Comparison of ENCODE assay signal across 28 mouse cellular contexts in genomic region chr6:124816611-124817010, GRCm38 (mm10). TPM values are rescaled to one million over a fixed set of nuclear protein-coding genes. Genes with fewer than 3 reads are reported as not detected.
"Had no signal": no experiment of that assay in that cellular context is flagged by ENCODE, and none has a peak within 500 bp of the region (broad histone marks: within the 10 kb centered on the region; RNA-seq: fewer than 3 reads in every experiment).

No protein-coding gene starts in this region.

- H3K9ac ChIP-seq: heart, embryonic 13.5 days; heart, embryonic 15.5 days; hindbrain, embryonic 12.5 days; hindbrain, embryonic 14.5 days; intestine, embryonic 15.5 days; limb, embryonic 12.5 days; liver, embryonic 13.5 days had no signal

- H3K9me3 ChIP-seq: heart, embryonic 13.5 days; heart, embryonic 15.5 days; hindbrain, embryonic 10.5 days; hindbrain, embryonic 12.5 days; intestine, embryonic 15.5 days; limb, embryonic 10.5 days; limb, embryonic 12.5 days; liver, embryonic 13.5 days had no signal

- H3K4me3 ChIP-seq: heart, adult 2 months; heart, embryonic 13.5 days; heart, embryonic 15.5 days; hindbrain, embryonic 10.5 days; hindbrain, embryonic 12.5 days; intestine, embryonic 15.5 days; layer of hippocampus, adult 2 months; left cerebral cortex, adult 2 months; limb, embryonic 10.5 days; limb, embryonic 12.5 days; liver, embryonic 13.5 days had no signal

- H3K27ac ChIP-seq: heart, adult 2 months; heart, embryonic 13.5 days; heart, embryonic 15.5 days; hindbrain, embryonic 10.5 days; hindbrain, embryonic 12.5 days; hindbrain, embryonic 14.5 days; intestine, embryonic 15.5 days; layer of hippocampus, adult 2 months; left cerebral cortex, adult 2 months; limb, embryonic 10.5 days; limb, embryonic 12.5 days had no signal

- H3K4me2 ChIP-seq: heart, embryonic 11.5 days; heart, embryonic 13.5 days; heart, embryonic 15.5 days; hindbrain, embryonic 12.5 days; hindbrain, embryonic 14.5 days; intestine, embryonic 15.5 days; limb, embryonic 12.5 days; liver, embryonic 11.5 days; liver, embryonic 13.5 days had no signal

- ATAC-seq: hindbrain, embryonic 16.5 days; inflammation-experienced regulatory T-cells, adult 6 months; intestine, embryonic 15.5 days; intestine, postnatal 0 days had no signal

- H3K27me3 ChIP-seq: heart, embryonic 13.5 days; heart, embryonic 15.5 days; hindbrain, embryonic 12.5 days; intestine, embryonic 15.5 days; limb, embryonic 12.5 days; liver, embryonic 13.5 days had no signal

- DNase-seq: gastrocnemius, postnatal 14 days; gastrocnemius, postnatal 36 days; heart, postnatal 14 days; heart, postnatal 4 days; kidney, adult 18-20 months; kidney, adult 8-10 months; kidney, postnatal 10 days; kidney, postnatal 4 days; liver; liver, embryonic 13.5 days had no signal

RNA-seq across cellular contexts. Expression of gene Gnb3, which starts 23.5 kb away (rescaled TPM):
- total RNA-seq: granulocyte monocyte progenitor cell, adult 5-6 weeks; left cerebral cortex, adult 2 months; left cerebral cortex, postnatal 14 days had no signal
